ENCODE assay signal across 26 mouse cellular contexts in genomic region chr1:100660822-100661221, GRCm38 (mm10).
DNase-seq lines count a peak whose midpoint lies in the region; ATAC-seq and TF ChIP-seq lines count a peak whose summit lies in the region.
"Had no signal": no experiment of that assay in that cellular context is flagged by ENCODE, and none has a peak within 500 bp of the region (broad histone marks: within the 10 kb centered on the region; RNA-seq: fewer than 3 reads in every experiment).

No protein-coding gene starts in this region.

- 57% methylated on average over 3 of the region's 3 CpGs for WGBS in forebrain, postnatal 0 days
- WGBS in forebrain, embryonic 15.5 days: 65% methylated on average over 3 of the region's 3 CpGs
- WGBS in limb, embryonic 14.5 days: 60% methylated on average over 3 of the region's 3 CpGs
- WGBS in limb, embryonic 10.5 days: 88% methylated on average over 3 of the region's 3 CpGs

- DNase-seq in forebrain, postnatal 0 days: peak; percentile 6
- peak; percentile 54 for DNase-seq in limb, embryonic 14.5 days (ENCODE audit: low spot score)
- DNase-seq in limb, embryonic 10.5 days (ENCODE audit: low spot score): no peak
- peak; percentile 20 for DNase-seq in Muller cell, postnatal 12 days (ENCODE audit: inconsistent ontology term)
- DNase-seq in brain, adult 2 months (ENCODE audit: low read depth, low spot score): peak; percentile 50
- DNase-seq in spleen, postnatal 10 days (ENCODE audit: low spot score in 2 of 2): no peak
- no peak for DNase-seq in spleen, adult 18-20 months
- DNase-seq: adrenal gland, adult 8-10 months; adrenal gland, postnatal 14 days; adrenal gland, postnatal 36 days; cerebellum, adult 11 months; cerebellum, adult 18-20 months; cerebellum, adult 8-10 months; cerebellum, adult 9-11 months; cerebellum, postnatal 14 days; cerebellum, postnatal 36 days; embryo, embryonic 11 days had no signal

- no peak for TF ChIP-seq POLR2A in limb, embryonic 14.5 days (IDR thresholded peaks at IDR 0.05; ENCODE audit: borderline replicate concordance, extremely low read depth, insufficient read depth, insufficient read length)

- H3K9me3 ChIP-seq in forebrain, postnatal 0 days (ENCODE audit: low read length): 0 out of 2 replicates have a peak, but pooled peaks cover 4% of the 10 kb centered on the region
- H3K9me3 ChIP-seq in forebrain, embryonic 15.5 days: peaks cover 4% of the 10 kb centered on the region; the same call in 1 of the 2 replicates
- H3K9me3 ChIP-seq in limb, embryonic 14.5 days (ENCODE audit: control insufficient read depth, low read length): no peaks in the 10 kb centered on the region
- H3K9me3 ChIP-seq in limb, embryonic 10.5 days (replicated peaks): no peaks in the 10 kb centered on the region
- H3K9me3 ChIP-seq: embryonic facial prominence, embryonic 12.5 days; embryonic facial prominence, embryonic 15.5 days; forebrain, embryonic 10.5 days; forebrain, embryonic 12.5 days had no signal

- no peak for ATAC-seq in forebrain, postnatal 0 days
- no peak for ATAC-seq in forebrain, embryonic 15.5 days (replicated peaks)
- no peak for ATAC-seq in limb, embryonic 14.5 days (ENCODE audit: low FRiP score, low read depth)
- ATAC-seq: activated CD4-positive, CD25-positive, alpha-beta regulatory T cell, adult 4 months; forebrain, embryonic 14.5 days; Patski had no signal

- no peak overlapping the region for H3K27ac ChIP-seq in forebrain, postnatal 0 days (ENCODE audit: low read depth, low read length)
- no peak overlapping the region for H3K27ac ChIP-seq in forebrain, embryonic 15.5 days (replicated peaks)
- H3K27ac ChIP-seq in limb, embryonic 14.5 days (replicated peaks; ENCODE audit: low read depth, low read length): no peak overlapping the region
- H3K27ac ChIP-seq in limb, embryonic 10.5 days: no peak overlapping the region
- H3K27ac ChIP-seq: embryonic facial prominence, embryonic 12.5 days; embryonic facial prominence, embryonic 15.5 days; forebrain, embryonic 10.5 days; forebrain, embryonic 12.5 days had no signal

- H3K4me1 ChIP-seq in forebrain, postnatal 0 days (ENCODE audit: insufficient read depth): no peaks in the 10 kb centered on the region
- no peaks in the 10 kb centered on the region for H3K4me1 ChIP-seq in forebrain, embryonic 15.5 days
- no peaks in the 10 kb centered on the region for H3K4me1 ChIP-seq in limb, embryonic 14.5 days (ENCODE audit: control insufficient read depth, insufficient read depth, low read length)
- H3K4me1 ChIP-seq in limb, embryonic 10.5 days: no peaks in the 10 kb centered on the region
- H3K4me1 ChIP-seq: embryonic facial prominence, embryonic 12.5 days; embryonic facial prominence, embryonic 15.5 days; forebrain, embryonic 10.5 days; forebrain, embryonic 12.5 days had no signal

- H3K4me3 ChIP-seq in forebrain, postnatal 0 days (ENCODE audit: low read depth, low read length): no peak overlapping the region
- no peak overlapping the region for H3K4me3 ChIP-seq in forebrain, embryonic 15.5 days
- H3K4me3 ChIP-seq in limb, embryonic 14.5 days (replicated peaks; ENCODE audit: low read length): no peak overlapping the region
- no peak overlapping the region for H3K4me3 ChIP-seq in limb, embryonic 10.5 days
- H3K4me3 ChIP-seq: embryonic facial prominence, embryonic 12.5 days; embryonic facial prominence, embryonic 15.5 days; erythroblast, embryonic 14.5 days; forebrain, embryonic 10.5 days; forebrain, embryonic 12.5 days had no signal

- no peaks in the 10 kb centered on the region for H3K27me3 ChIP-seq in forebrain, postnatal 0 days (ENCODE audit: insufficient read depth, low read length)
- no peaks in the 10 kb centered on the region for H3K27me3 ChIP-seq in forebrain, embryonic 15.5 days
- no peaks in the 10 kb centered on the region for H3K27me3 ChIP-seq in limb, embryonic 14.5 days (ENCODE audit: control insufficient read depth, insufficient read depth, low read length)
- H3K27me3 ChIP-seq in limb, embryonic 10.5 days (ENCODE audit: low read depth, poor library complexity, severe bottlenecking): no peaks in the 10 kb centered on the region
- H3K27me3 ChIP-seq: embryonic facial prominence, embryonic 12.5 days; embryonic facial prominence, embryonic 15.5 days; forebrain, embryonic 12.5 days; Patski had no signal

- H3K4me2 ChIP-seq in forebrain, postnatal 0 days (ENCODE audit: low read depth): no peak overlapping the region
- H3K4me2 ChIP-seq in forebrain, embryonic 15.5 days (replicated peaks): no peak overlapping the region
- no peak overlapping the region for H3K4me2 ChIP-seq in limb, embryonic 14.5 days (replicated peaks; ENCODE audit: low read depth, low read length, severe bottlenecking)
- H3K4me2 ChIP-seq: embryonic facial prominence, embryonic 12.5 days; embryonic facial prominence, embryonic 15.5 days; forebrain, embryonic 12.5 days had no signal

- TF ChIP-seq CTCF in forebrain, postnatal 0 days (IDR thresholded peaks at IDR 0.05; ENCODE audit: low read depth): no peak

- no peak overlapping the region for H3K9ac ChIP-seq in forebrain, postnatal 0 days
- H3K9ac ChIP-seq in forebrain, embryonic 15.5 days (replicated peaks): no peak overlapping the region
- H3K9ac ChIP-seq in limb, embryonic 14.5 days (ENCODE audit: low read depth, low read length, severe bottlenecking): no peak overlapping the region
- H3K9ac ChIP-seq: embryonic facial prominence, embryonic 12.5 days; embryonic facial prominence, embryonic 15.5 days; forebrain, embryonic 12.5 days had no signal

- no peaks in the 10 kb centered on the region for H3K36me3 ChIP-seq in forebrain, postnatal 0 days (ENCODE audit: insufficient read depth)
- H3K36me3 ChIP-seq in forebrain, embryonic 15.5 days: no peaks in the 10 kb centered on the region
- no peaks in the 10 kb centered on the region for H3K36me3 ChIP-seq in limb, embryonic 14.5 days (ENCODE audit: control insufficient read depth, insufficient read depth, low read length)
- no peaks in the 10 kb centered on the region for H3K36me3 ChIP-seq in limb, embryonic 10.5 days
- H3K36me3 ChIP-seq: embryonic facial prominence, embryonic 12.5 days; embryonic facial prominence, embryonic 15.5 days; forebrain, embryonic 10.5 days; forebrain, embryonic 12.5 days had no signal

Comparison
In these comparisons a context has a peak if more than half of its experiments do, and no peak if none do; other contexts are left out.
1. DNase-seq: peak in forebrain, postnatal 0 days (single experiment), limb, embryonic 14.5 days (single experiment), Muller cell, postnatal 12 days (single experiment) and brain, adult 2 months (single experiment); none in limb, embryonic 10.5 days (single experiment), spleen, postnatal 10 days (0 of 2) and spleen, adult 18-20 months (0 of 2).